Mouse (Mus musculus) layer of hippocampus, adult 18-20 months (tissue): ENCODE measurements around the gene Fam71f2. TPM values are rescaled to one million over a fixed set of nuclear protein-coding genes. Genes with fewer than 3 reads are reported as not detected.

Experiments used
- DNase-seq, 2 experiments: peaks; one replicate each; pipeline ENCODE4 v3.0.0; 2022; ENCODE audit warnings: low spot score in 2 of 2
- long read RNA-seq: library from polyadenylated mRNA; stranded (forward); transcript quantifications from one replicate; pipeline ENCODE4 v2.0.0, GENCODE M21; 2021
- total RNA-seq, 2 experiments: library from RNA; stranded (reverse); gene quantifications; 2 replicates each; pipeline ENCODE4 v1.2.3; 2021

Gene Fam71f2
- total RNA-seq: under 1 TPM; 0.33 to 0.35 TPM
- long read RNA-seq: 0 reads

DNA sequence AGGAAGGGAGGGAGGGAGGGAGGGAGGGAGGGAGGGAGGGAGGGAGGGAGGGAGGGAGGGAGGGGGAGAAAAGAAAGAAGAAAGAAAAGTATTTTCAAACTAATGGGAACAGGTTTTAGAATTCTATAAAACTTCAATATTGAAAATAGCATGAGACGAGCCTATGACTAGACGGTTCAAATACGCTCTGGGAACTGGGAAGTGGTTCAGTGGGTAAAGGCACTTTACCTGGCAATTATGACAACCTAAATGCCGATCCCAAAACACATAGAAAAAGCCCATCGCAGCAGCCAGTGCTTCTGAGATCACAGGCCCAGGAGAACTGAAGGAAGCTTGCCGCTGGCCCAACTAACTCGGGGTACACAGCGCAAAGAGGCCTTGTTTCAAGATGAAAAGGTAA, at the start of gene Fam71f2:
TSS of gene Fam71f2 (plus strand) at position 301 of the 400 bp plus-strand sequence.
- DNase-seq: no peak

DNA sequence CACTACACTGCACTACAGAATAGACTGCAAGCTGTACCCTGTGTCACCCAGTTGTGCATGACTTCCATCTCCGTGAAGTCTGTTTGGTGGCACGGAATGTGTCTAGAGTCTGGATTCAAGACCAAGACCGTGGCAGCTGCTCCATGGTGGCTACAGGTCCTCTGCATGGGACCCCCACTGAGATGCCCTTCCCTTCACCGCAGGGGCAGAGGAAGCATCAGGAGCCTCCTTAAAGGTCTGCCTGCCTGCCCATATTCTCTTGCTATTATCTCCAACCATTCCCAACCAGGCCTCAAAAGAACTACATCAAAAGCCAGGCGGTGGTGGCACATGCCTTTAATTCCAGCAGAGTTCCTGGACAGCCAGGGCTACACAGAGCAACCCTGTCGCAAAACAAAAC, 49.0 kb upstream of the Fam71f2 start:
- no peak for DNase-seq

DNA sequence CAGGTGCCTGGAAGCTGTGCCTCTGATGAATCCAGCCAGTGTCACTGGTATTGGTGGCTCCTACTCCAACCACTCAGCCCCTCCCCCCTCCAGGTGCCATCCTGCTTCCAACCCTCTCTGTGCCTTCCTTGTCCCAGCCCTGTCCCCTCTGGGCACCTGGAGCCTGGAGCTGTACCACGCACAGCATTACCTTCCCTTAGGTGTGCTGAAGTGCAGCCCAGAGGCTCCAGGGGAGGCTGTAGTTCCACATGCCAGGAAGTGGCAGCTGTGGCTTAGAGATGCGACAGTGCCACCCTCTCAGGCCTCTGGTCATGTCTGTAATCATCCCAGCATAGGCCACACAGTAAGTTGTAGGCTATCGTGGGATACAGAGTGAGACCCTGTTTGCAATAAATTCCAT, 47.6 kb upstream of the Fam71f2 start:
- DNase-seq: no peak

DNA sequence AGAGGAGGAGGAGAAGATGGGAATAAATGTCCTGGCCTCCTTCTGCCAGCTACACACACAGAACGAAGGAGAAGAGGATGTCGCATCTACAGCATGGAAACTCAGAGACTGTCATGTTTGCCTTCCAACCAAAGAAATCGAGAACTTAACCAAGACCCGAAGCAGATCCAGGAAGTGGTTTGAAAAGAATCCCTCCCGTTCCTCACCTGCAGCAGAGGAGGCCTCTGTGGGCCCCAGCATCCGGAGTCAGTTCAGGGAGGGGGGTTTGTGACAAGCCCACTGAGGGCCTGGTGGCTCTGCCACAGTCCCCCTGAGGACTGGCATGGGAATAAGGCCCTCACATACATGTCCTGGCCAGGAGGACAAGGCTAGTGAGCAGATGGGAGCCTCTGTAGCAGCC, 47.1 kb upstream of the Fam71f2 start:
- no peak for DNase-seq

DNA sequence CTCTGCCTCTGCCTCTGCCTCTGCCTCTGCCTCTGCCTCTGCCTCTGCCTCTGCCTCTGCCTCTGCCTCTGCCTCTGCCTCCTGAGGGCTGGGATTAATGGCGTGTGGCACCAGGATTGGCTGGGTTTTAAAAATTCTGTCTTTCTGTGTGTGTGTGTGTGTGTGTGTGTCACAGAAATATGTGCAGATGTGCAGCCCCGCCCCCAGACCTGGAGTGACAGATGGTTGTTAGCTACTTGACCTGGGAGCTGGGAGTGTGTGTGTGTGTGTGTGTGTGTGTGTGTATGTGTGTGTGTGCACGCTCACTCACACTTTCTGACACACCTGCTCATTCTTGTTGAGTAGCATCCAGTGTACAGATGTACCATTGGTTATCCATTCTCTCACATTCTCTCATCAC, 45.7 kb upstream of the Fam71f2 start:
- DNase-seq: no peak

DNA sequence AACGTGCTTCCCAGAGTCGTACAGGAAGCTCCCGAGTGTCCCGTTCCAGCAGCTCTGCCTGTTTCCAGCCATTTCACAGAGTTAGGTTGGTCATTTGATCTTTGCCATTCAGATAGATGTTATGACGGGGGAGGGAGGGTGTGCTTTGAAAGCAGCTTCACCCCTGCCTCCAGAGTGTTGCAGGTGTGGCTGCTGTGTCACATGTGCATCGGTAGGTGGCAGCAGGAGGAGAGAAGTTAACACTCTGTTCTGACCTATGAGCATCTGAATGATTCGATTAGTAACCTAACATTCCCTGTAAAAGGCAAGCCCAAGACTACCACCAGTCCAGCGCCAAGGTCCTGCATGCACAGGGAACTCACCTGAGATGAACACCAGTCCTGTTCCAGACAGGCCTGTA, 45.1 kb upstream of the Fam71f2 start:
- DNase-seq: no peak

DNA sequence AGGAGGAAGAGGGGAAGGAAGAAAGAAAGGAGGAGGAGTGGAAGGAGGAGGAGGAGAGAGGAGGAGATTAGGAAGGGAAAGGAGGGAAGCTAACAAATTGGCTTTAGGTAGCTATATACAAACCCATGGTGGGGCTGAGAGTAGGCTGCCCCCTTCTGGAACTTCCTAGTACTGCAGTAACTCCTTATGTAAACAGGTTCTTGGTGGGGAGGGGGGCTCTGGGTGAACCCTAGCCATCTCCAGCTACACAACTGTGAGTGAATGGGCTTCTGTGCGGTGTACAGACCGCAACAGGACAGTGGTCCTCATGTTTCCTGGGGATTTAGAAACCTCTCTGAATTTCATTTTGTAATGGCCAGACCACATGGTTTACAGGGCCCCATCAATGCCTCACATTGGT, 38.6 kb upstream of the Fam71f2 start:
- DNase-seq: peak in 1 of 2 experiments; percentile 41

DNA sequence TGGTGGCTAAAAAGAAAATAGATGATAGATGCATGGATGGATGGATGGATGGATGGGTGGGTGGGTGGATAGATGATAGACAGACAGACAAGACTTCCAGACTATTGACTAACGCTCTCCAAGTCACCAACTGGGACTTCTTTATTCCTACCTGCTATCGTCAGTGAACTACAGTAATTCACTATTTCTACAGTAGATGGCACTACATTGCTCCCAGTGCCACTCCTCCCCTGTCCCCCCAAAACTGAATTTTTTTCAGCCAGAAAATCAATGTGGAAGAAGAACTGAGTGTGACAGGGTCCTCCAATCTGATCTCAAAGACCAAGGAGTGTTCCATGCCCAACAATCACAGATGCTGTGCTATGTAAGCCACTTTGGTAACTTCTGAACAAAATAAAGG, 37.7 kb upstream of the Fam71f2 start:
- DNase-seq: no peak

DNA sequence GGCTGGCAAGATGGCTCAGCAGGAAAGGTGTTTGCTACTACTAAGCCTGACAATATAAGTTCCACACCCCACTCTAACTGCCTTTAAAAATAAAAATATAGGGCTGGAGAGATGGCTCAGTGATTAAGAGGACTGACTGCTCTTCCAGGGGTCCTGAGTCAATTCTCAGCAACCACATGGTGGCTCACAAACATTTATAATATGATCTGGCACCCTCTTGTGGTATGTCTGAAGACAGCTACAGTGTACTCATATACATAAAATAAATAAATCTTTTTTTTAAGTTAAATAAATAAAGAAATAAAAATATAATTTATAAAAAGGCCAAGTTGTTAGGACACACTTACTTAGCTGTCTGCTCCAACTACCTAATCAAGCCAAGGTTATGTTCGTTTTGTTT, 37.1 kb upstream of the Fam71f2 start:
- no peak for DNase-seq

DNA sequence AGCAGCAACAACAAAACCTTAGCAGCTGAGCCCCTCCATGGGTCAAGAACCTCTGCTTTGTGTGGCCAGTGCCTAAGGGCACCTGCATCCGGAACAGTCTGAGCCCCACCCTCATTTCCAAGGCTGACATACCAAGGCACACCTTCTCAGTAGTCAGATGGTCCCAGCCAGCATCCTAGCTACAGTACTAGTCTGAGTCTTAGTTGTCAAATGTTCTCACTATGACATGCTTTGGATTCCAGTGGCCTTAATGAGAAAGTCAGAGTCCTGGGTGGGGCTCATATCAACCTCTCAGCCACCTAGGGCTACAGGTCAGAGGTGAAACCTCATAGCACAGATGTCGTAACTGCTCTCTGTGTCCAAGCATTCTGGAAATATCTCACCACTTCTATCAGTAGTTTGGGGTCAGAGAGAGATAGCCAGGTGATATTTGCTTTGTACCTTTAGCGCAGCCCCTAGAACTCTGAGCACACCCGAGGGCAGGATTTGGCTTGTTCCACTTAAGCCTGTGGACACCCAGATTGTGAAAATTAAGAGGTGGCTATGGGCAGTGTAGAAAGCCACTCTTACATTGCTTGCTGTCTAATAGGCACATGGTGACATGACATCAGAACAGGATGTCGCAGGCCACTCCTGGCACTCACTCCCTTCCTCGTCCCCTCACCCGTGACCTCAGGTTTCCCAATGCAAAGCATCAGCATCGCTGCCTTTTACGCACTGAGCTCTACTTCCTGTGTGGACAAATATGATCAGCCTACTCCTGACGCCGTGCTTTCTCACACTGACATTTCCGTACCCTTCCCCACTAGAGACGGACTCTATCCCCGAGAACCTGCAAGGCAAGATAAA, 33.9 kb upstream of the Fam71f2 start:
- DNase-seq: no peak

DNA sequence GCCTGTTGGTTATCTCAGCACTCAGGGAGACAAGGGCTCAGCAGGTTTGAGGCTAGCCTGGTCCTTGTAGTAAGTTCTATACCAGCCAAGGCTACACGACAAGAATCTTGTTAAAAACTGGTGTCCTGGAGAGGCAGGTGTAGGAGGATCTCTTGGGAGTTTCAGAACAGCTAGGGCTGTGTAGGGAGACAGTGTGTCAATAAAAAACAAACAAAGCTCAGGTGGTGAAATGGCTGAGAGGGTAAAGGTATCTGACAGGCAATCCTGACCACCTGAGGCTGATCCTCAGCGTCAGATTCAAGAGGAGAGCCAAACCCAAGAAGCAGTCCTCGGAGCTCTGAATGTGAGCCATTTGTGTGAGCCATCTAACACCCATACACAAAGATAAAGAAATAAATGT, 33.2 kb upstream of the Fam71f2 start:
- DNase-seq: no peak

DNA sequence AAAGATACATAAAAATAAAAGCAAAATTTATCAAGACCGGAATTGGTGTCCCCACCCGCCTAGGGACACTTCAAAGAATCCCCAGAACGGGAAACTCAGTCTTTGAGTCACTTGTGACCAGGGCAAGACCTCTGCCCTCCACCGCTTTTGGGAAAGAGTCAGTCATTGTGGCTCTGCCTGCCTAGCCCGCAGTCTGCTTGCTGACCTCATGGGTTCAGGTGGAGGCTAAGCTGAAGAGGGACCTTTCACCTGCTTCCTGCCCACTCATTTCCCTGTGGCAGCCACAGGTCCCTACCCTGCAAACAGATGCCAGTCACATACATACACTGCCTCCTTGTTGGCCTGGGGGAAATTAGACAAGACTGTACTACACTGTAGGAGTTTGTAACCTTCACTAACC, 32.8 kb upstream of the Fam71f2 start:
- no peak for DNase-seq

DNA sequence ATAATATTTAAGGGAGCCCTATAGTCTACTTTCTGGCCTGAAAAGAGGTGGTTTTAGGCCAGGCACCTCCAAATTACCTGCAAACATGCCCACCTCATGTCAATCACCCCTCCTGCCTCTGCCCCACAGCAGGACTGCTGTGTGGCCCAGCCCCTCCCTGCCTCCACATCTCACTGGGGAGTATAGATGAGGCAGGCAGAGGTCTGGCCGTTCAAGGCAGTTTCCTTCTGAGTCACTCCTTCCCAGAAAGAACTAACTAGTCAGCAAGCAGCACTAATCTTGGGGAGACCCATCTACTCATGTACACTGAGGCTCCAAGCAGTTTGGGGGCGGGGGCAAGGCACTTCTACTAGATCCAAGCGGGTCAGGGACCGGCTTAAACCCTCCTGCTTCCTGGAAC, 32.3 kb upstream of the Fam71f2 start:
- DNase-seq: no peak

DNA sequence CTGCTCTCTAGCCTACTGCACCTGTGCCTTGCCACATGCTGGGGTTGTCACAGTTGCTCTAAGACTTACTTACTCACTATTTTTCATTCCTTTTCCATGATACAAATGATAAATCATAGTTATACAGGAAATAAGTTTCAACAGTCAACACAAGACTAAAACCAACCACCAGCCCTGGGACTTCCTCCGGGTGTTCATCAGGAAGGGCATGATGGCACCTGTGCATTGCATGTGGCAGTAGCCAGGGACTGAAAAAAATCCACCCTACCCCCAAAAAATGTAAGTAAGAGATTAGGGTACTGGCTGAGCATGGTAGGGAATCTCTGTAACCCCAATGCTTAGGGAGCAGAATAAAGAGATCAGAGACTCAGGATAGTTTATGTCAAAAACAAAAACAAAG, 20.0 kb upstream of the Fam71f2 start:
- DNase-seq: no peak

DNA sequence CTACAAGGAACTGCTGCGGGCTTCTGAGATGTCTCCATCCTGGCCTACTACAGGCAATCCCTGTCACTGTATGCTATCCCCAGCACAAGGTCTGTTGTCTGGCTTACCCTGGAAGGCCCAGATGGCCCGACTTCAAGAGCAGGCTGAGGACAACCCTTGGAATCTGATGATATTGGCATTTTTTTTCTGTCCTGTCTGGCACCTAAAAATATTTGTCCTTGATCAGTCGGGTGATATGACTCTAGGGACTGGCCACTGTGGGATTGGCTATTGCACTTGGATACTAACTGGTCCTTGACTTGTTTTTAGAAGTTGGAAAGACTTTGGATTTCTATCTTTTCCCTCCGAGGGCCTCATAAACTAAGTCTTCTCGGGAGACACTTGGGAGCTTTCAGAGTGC, 17.6 kb upstream of the Fam71f2 start:
- no peak for DNase-seq

DNA sequence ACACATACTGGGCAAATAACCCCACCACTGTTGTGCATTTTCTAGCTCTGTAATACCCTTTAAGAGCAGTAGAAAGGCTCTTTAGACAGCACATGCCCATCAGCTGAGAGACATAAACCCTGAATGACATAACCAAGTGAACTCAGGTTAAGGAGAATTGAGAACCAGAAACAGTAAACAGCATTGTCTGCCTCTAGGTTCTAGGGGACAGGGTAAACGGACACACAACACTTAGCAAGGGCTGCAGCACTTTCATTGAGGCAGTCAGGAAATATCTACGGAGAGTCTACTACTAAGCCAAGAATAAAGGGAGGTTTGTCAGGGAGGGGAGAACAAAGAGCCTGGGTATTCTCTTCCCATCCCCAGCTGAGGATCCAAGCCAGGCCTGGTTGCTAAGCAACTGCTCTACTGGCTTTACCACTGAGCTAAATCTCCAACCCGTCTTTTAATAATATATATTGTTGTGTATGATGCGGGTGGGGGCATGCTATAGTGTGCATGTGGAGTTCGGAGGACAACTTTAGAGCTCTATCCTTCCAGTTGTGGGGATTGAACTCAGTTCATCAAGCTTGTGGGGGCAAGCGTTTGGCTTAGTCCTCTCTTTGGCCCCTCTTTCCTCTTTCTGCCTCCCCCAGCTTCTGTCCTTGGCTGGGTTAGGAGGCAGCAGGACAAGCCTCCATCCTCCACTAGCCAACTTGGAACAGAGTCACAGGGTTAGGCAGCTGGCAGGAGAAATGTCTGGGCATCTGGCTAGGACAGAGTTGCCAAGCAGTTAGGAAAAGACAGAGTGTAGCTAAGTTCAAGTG, 15.5 kb upstream of the Fam71f2 start:
- DNase-seq: peak; percentile 28 to 59

DNA sequence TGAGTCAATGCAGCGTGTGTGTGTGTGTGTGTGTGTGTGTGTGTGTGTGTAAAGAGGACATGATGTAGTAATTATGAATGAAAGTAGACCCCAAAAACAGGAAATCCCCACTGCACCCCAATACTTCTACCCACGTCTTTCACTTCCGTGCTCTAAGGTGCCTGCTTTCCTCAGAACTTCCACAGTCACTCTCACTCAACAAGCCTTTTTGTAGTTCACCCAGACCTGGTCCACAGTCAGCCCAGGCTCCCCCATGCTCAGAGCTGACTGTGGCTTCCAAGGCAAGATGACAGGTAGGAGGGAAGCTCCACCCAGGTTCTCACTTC, 15.0 kb upstream of the Fam71f2 start:
- DNase-seq: no peak

DNA sequence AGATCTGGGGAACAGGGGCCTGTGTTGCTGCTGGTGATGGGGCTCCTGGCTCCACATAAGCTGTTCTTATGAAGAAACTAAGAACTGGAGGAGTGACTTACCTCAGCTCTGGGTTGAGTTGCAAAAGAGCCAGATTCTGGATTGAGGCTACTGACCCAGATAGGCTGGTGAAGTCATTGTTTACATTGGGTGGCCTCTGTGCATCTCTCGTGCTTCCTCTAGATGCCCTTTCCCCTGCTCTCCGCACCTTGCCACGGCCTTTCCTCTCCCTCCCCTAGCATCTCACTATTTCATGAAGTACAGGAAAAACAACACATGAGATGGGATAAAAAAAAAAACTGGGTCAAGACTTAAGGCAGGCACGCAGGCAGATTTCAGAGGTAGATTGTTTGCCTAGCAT, 12.5 kb upstream of the Fam71f2 start:
- no peak for DNase-seq

DNA sequence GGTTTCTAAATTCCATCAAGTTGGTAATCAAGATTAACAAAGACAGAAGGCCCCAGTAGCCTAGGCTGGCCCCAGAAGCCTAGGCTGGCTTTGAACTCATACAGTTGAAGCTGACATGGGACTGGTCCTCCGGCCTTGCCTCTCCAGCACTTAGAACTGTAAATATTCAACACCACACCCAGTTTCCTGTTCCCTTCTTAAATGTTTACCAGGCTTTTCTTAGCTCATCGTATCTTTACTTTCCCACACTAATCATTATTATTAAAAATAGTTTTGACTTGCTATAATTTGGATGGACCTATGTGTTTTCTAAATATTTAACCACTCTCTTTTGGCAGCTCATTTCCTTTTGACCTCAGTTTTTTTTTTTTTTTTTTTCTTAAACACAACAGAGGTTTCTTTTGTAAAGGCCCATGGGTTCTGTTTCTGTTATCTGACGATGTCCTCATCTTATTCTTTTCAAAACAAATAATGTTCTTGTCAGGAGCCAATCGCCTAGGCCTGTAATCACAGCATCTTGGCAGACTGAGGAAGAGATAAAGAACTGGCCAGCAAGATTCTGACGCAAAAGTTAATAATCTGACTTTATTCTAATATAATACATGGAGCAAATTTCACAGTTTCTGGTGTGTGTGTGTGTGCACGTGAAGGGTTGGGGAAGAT, 10.3 kb upstream of the Fam71f2 start:
- no peak for DNase-seq

DNA sequence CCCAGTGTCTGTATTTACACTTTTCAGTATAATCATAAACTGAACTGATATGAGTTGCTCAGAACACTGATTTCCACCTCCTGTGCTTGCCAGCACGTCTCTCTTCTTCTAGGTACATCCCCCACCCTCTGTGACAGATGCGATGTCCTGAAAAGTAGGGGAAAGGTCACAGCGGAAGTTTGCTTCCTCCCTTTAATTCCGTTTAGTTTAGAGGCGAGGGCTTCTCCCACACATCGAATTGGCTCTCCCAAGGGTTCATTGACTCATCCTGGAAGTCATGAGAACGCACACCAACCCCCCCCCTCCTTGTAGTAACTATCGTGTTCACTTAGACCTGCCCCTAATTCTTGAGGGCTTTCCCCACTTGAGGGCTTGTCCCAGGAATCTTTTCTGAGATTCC, 8.4 kb upstream of the Fam71f2 start:
- DNase-seq: no peak

DNA sequence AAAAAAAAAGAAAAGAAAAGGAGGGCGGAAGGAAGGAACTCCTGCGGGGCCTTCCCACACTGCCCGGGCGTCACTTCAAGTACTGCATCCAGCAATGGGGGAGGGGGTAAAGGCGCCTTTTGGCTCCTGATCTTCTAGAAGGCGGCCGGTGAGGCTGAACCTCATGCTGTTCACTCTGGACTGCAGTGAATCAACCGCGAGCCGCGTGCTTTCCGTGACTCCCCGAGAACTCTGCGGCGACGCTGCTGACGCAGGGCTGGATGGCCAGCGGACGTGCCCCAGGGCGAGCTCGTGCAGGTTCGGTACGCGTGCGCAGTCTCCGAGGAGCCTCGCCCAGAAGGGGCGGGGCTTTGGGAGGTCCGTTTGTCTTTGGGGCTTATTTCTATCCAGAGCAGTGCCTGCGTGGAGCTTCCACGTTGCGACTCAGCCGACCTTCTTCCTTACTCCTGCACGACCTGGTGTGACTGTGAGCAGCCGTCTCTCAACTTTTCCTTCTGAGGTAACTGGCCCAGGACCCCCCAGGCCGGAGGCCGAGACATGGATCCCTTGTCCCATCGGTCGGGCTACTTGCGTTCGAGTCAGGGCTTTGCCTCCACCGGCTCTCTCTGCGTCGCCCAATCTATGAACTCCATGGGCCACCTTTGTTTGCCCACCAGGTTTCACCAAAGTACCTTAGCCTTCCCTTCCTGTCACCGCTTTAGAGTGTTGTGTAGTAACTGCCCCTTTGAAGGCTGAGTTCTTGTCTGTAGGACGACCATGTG, 6.9 kb upstream of the Fam71f2 start, which contains the start of gene Hilpda:
TSS of gene Hilpda (plus strand) at position 177 of the 761 bp plus-strand sequence.
- DNase-seq: peak; percentile 82 to 90
